Mouse (Mus musculus) c-Kit-positive CD71-negative TER-119-negative erythroid progenitor cells, embryonic 14.5 days (primary cell): ENCODE data around the gene Ehf.

Experiments used
- DNase-seq: peaks from one replicate; pipeline ENCODE4 v3.0.0-alpha.2; 2013; ENCODE audit warnings: low read depth

Gene Ehf

GRCm38 (mm10) chr2:103294526-103294925 lies 8.6 kb downstream of the Ehf start:
- DNase-seq: no peak

GRCm38 (mm10) chr2:103293751-103294150 lies 9.3 kb downstream of the Ehf start:
- no peak for DNase-seq

DNA sequence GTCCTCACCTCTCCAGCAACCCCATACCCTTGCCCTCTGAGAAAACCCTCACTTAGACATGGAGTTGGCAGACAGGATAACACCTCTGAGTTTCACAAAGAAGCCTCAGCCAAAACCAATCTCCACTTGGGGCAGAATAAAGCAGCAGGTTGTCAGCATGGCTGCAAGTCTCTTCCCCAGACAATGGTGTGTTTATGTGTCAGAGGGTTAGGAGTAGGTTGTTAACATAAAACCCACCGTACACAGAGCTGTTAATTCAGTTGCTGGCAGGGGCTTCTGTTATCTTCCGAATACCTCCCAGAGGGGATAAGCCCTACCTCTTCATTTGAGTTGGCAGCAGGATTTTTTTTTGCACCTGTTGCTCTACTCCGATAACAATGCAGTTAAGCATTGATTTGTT lies 9.9 kb downstream of the Ehf start:
- DNase-seq: no peak

- DNase-seq: no peak
These were observed 12.3 kb downstream of the Ehf start for GRCm38 (mm10) chr2:103290705-103291269.

DNA sequence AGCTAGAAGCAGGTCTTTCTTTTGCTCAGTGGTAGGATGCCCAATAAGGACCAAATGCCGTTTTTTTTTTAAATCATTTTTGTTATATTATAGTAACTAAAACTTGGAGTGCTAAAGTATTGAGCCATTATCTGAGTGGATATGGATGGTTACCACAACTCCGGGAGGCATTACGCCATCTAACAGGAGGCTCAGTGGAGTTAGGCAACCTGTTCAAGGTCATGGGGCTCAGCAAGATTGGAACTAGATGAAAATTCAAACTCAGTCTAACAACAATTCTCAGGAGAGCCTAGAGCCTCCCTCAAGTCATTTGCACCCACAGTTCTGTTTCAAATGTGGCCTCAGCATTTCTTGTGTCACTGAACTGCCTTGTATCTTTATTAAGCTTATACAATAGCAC lies 12.9 kb downstream of the Ehf start:
- DNase-seq: no peak

DNA sequence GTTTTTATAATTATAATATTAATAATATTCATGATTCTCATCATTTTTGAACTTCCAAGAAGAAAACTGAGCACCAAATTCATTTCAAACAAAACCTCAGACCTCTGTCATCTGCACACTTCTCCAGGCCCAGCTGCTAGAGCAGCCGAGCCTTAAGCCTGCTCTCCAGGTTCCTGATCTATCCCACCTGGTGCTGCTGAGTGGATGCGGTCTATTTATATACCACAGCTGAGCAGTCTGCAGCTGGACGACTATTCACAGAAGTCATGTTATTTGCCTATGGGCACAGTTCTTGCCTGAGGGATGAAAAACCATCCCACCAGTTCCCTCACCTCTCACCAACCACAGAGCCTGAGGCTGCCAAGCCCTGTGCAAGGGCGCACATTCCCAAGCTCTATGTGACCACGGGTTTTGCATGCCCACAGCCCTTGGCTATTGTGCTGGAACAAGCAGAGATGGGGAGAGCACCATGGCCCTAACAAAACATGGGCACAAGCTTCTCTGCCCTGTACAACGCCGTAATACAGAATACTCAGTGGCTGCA lies 13.6 kb downstream of the Ehf start:
- no peak for DNase-seq

GRCm38 (mm10) chr2:103287716-103288115 lies 15.4 kb downstream of the Ehf start:
- DNase-seq: no peak

- DNase-seq: no peak
These were observed 17.5 kb downstream of the Ehf start for GRCm38 (mm10) chr2:103285561-103285960.

DNA sequence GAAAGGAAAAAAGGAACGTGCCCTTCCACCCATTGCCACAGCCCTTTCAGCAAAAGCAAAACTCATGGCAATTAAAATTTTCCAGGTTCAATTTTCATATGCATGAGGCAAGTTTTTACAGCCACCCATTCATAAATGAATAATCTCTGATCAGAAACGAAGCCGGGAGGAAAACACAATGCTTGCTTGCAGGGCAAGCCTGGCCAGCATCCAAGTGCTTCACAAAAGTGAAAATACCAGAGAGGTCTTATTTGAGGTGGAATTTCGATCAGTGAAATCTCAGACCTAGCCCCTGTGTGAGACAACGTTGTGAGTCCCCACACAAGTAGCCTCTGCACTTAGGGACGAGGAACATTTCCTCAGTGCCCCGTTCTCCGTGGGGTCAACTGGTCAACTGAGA lies 19.3 kb downstream of the Ehf start:
- no peak for DNase-seq

- no peak for DNase-seq
These were observed 20.8 kb downstream of the Ehf start for GRCm38 (mm10) chr2:103282184-103282750.

- DNase-seq: no peak
These were observed 23.2 kb downstream of the Ehf start for GRCm38 (mm10) chr2:103279927-103280326.

DNA sequence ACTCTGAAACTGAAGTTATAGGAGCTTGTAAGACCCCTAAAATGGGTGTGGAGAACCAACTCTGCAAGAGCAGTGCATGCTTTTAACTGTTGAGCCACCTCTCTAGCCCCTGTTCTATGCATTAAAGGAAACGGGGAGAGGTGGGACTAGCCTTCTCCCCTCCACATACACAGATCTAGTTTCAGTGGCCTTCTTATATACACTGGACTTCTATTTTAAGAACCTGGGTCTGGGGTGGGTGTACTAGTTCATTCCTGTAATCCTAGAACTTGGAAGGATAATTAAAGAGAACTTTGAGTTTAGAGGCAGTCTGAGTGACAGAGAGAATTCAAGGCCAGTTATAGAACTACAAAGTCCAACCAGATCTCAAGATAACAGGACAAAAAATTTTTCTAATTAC lies 24.6 kb downstream of the Ehf start:
- no peak for DNase-seq

GRCm38 (mm10) chr2:103277794-103278193 lies 25.3 kb downstream of the Ehf start:
- DNase-seq: no peak

- DNase-seq: no peak
These were observed 27.6 kb downstream of the Ehf start for GRCm38 (mm10) chr2:103275316-103275960.

DNA sequence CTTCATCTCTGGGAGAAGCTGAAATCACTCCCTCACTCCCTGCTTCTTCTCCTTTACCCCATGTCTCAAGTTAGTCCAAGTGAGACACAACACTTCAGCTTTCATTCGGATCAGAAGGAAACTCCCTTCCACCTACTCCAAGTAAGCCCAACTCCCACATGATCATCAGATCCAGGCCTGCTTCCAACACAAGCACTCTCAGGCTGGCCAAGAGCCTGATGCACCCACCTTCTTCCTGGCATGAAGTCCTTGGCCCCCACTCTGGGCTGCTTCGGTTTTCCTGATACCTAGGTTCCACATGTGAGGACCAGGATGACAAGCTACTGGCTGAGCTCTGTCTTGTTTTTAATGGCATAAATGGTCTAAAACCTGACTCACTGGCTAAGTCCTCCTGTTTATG lies 28.3 kb downstream of the Ehf start:
- DNase-seq: no peak

GRCm38 (mm10) chr2:103274270-103274669 lies 28.8 kb downstream of the Ehf start:
- DNase-seq: no peak

- no peak for DNase-seq
These were observed 31.6 kb downstream of the Ehf start for GRCm38 (mm10) chr2:103271481-103271880.

DNA sequence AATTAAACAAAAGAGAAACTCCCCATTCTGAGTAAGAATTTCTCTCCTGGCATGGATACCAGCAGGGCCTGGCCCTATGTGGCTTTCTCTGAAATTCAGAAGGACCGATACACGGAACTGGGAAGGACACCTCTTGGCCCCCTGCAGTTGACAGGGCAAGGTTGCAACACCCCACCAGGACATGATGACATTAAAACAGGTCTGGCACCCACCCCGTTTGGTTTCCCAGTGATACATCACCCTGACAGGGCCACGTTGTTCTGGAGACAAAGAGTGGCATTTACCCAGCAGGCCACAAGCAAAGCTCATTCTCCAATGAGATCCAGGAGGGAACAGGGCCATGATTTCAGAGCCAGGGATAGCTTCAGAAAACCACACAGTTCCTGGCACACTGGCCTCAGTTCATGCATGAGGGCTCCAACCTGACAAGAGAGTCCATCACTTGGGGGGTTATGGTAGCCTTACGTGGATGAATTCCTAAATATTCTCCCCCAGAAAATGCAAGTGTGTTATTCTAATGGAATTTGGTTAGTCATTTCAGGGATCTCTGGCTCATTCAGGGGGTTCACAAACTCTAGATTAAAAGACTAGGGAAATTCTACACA lies 32.4 kb downstream of the Ehf start:
- DNase-seq: no peak

- no peak for DNase-seq
These were observed 64.0 kb downstream of the Ehf start for GRCm38 (mm10) chr2:103239086-103239485.

- DNase-seq: no peak
These were observed 76.3 kb downstream of the Ehf start for GRCm38 (mm10) chr2:103226781-103227180.

GRCm38 (mm10) chr2:103220871-103221270 lies 82.2 kb downstream of the Ehf start:
- no peak for DNase-seq

- DNase-seq: no peak
These were observed 84.8 kb downstream of the Ehf start for GRCm38 (mm10) chr2:103218323-103218722.

GRCm38 (mm10) chr2:103215801-103216200 lies 87.3 kb downstream of the Ehf start:
- DNase-seq: no peak
